Comparison of ENCODE assay signal across 8 mouse cellular contexts in the genomic region with DNA sequence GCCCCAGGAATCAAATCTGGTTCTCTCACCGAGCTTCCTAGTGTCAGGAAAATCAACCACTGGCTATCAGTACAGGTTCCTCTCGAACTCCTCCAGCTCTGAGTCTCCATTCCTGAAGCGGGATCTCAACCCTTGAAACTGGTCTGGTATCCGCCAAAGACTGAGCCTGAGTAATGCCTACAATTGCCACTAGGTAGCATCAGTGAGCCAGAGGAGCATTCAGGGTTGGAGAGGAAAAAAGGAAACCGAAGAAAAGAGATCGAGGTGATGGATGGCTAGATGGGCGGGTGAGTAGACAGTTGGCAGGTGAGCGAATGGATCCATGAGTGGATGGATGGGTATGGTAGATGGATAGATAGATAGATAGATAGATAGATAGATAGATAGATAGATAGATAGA. TPM values are rescaled to one million over a fixed set of nuclear protein-coding genes. Genes with fewer than 3 reads are reported as not detected.
DNase-seq lines count a peak whose midpoint lies in the region; ATAC-seq and TF ChIP-seq lines count a peak whose summit lies in the region.

No protein-coding gene starts in this region.

- H3K36me3 ChIP-seq in intestine, embryonic 14.5 days (ENCODE audit: control insufficient read depth, insufficient read depth, low read length), result no peaks in the 10 kb centered on the region
- H3K36me3 ChIP-seq in intestine, embryonic 16.5 days (ENCODE audit: control insufficient read depth, insufficient read depth, low read length), result no peaks in the 10 kb centered on the region
- no peaks in the 10 kb centered on the region for H3K36me3 ChIP-seq in ES-E14 (ENCODE audit: control insufficient read depth, insufficient read depth, low read length, poor library complexity, severe bottlenecking)
- H3K36me3 ChIP-seq in midbrain, postnatal 0 days (ENCODE audit: insufficient read depth, low read length), result no peaks in the 10 kb centered on the region

- intact Hi-C loops in left cerebral cortex, postnatal 10 days (cut with DNase I), result loop anchor here (5.0 kb wide), 1 partner anchor 219 kb away; a partner anchor contains a TSS

- 40% methylated on average over 8 of the region's 8 CpGs for WGBS in intestine, embryonic 14.5 days
- 39% methylated on average over 8 of the region's 8 CpGs for WGBS in intestine, embryonic 16.5 days
- WGBS in midbrain, postnatal 0 days, result 57% methylated on average over 8 of the region's 8 CpGs

- no peak overlapping the region for H3K9ac ChIP-seq in intestine, embryonic 14.5 days (ENCODE audit: low read length)
- H3K9ac ChIP-seq in intestine, embryonic 16.5 days (ENCODE audit: low read depth, low read length), result no peak overlapping the region
- H3K9ac ChIP-seq in ES-E14 (ENCODE audit: insufficient read depth, low read depth, low read length, poor library complexity, severe bottlenecking), result no peak overlapping the region
- H3K9ac ChIP-seq in midbrain, postnatal 0 days (replicated peaks; ENCODE audit: low read length, poor library complexity, severe bottlenecking), result no peak overlapping the region

- H3K4me2 ChIP-seq in intestine, embryonic 14.5 days (ENCODE audit: low read length), result no peak overlapping the region
- no peak overlapping the region for H3K4me2 ChIP-seq in intestine, embryonic 16.5 days (ENCODE audit: low read depth, low read length)
- H3K4me2 ChIP-seq in midbrain, postnatal 0 days (ENCODE audit: low read depth, low read length, poor library complexity, severe bottlenecking), result no peak overlapping the region

- H3K4me1 ChIP-seq in intestine, embryonic 14.5 days (replicated peaks; ENCODE audit: control insufficient read depth, insufficient read depth, low read length), result no peaks in the 10 kb centered on the region
- H3K4me1 ChIP-seq in intestine, embryonic 16.5 days (ENCODE audit: control insufficient read depth, insufficient read depth, low read length), result no peaks in the 10 kb centered on the region
- peaks cover 0 to 3% of the 10 kb centered on the region in 2 experiments; a peak in 1 of 4 replicates for H3K4me1 ChIP-seq in ES-E14 (ENCODE audit: control insufficient read depth in 2 of 2, insufficient read depth in 2 of 2, low read length in 2 of 2, poor library complexity in 1 of 2)
- H3K4me1 ChIP-seq in midbrain, postnatal 0 days (ENCODE audit: insufficient read depth, low read length), result no peaks in the 10 kb centered on the region

- no peak overlapping the region for H3K27ac ChIP-seq in intestine, embryonic 14.5 days (ENCODE audit: low read depth)
- no peak overlapping the region for H3K27ac ChIP-seq in intestine, embryonic 16.5 days (ENCODE audit: low read length)
- no peak overlapping the region for H3K27ac ChIP-seq in ES-E14 (ENCODE audit: insufficient read depth, low read depth, low read length, poor library complexity, severe bottlenecking)
- no peak overlapping the region for H3K27ac ChIP-seq in midbrain, postnatal 0 days (ENCODE audit: low read depth, low read length)

- ATAC-seq in intestine, embryonic 14.5 days (replicated peaks; ENCODE audit: low FRiP score, low TSS enrichment, low read depth), result no peak
- no peak for ATAC-seq in intestine, embryonic 16.5 days
- ATAC-seq in granulocyte monocyte progenitor cell, adult 5-6 weeks (replicated peaks; ENCODE audit: poor library complexity, severe bottlenecking), result peak; percentile 93
- no peak for ATAC-seq in midbrain, postnatal 0 days (ENCODE audit: low FRiP score)

- H3K4me3 ChIP-seq in intestine, embryonic 14.5 days (ENCODE audit: low read depth, low read length), result no peak overlapping the region
- no peak overlapping the region for H3K4me3 ChIP-seq in intestine, embryonic 16.5 days (ENCODE audit: low read length)
- no peak overlapping the region for H3K4me3 ChIP-seq in ES-E14 (ENCODE audit: insufficient read depth in 1 of 2, low read depth in 1 of 2, low read length in 2 of 2, poor library complexity in 1 of 2, severe bottlenecking in 1 of 2)
- no peak overlapping the region for H3K4me3 ChIP-seq in midbrain, postnatal 0 days (ENCODE audit: low read depth, low read length)

- H3K27me3 ChIP-seq in intestine, embryonic 14.5 days (replicated peaks; ENCODE audit: control insufficient read depth, insufficient read depth, low read length), result no peaks in the 10 kb centered on the region
- no peaks in the 10 kb centered on the region for H3K27me3 ChIP-seq in intestine, embryonic 16.5 days (replicated peaks; ENCODE audit: control insufficient read depth, insufficient read depth, low read length)
- no peaks in the 10 kb centered on the region for H3K27me3 ChIP-seq in midbrain, postnatal 0 days (ENCODE audit: insufficient read depth, low read length)

- TF ChIP-seq CTCF in midbrain, postnatal 0 days (IDR thresholded peaks at IDR 0.05), result peak; percentile 70

- in situ Hi-C loops in ES-E14 (cut with MboI; ENCODE audit: low sequenced_read_pairs in 2 of 2, unreplicated experiment in 2 of 2), result loop anchor here in 1 of 2 experiments (10.0 kb wide), 1 partner anchor 217 kb away; a partner anchor contains a TSS

- no peaks in the 10 kb centered on the region for H3K9me3 ChIP-seq in intestine, embryonic 14.5 days (ENCODE audit: control insufficient read depth, low read length)
- H3K9me3 ChIP-seq in intestine, embryonic 16.5 days (ENCODE audit: control insufficient read depth, low read length), result no peaks in the 10 kb centered on the region
- H3K9me3 ChIP-seq in ES-E14 (ENCODE audit: control insufficient read depth, insufficient read depth, low read depth, low read length), result no peaks in the 10 kb centered on the region
- H3K9me3 ChIP-seq in midbrain, postnatal 0 days (ENCODE audit: low read length), result no peaks in the 10 kb centered on the region

- DNase-seq in intestine, embryonic 14.5 days (ENCODE audit: low spot score), result peak; percentile 73
- DNase-seq in ES-E14 (ENCODE audit: low read depth, low spot score), result peak; percentile 69
- DNase-seq in c-Kit-negative CD71-positive TER-119-positive erythroid progenitor cells, embryonic 14.5 days (ENCODE audit: low read depth, low spot score), result peak; percentile 60
- peak; percentile 30 to 57 for DNase-seq in left cerebral cortex, postnatal 10 days (ENCODE audit: extremely low spot score in 1 of 2, low spot score in 2 of 2)
- peak; percentile 8 for DNase-seq in midbrain, postnatal 0 days (ENCODE audit: low spot score)
- DNase-seq in testis, postnatal 10 days (ENCODE audit: low spot score), result peak; percentile 81

TF ChIP-seq in ES-E14, 5 proteins besides CTCF, POLR2A, EP300 and RAD21:
- peak; percentile 79; the same call in 1 of the 2 replicates for TF ChIP-seq ZC3H11A (IDR thresholded peaks at IDR 0.05; ENCODE audit: borderline replicate concordance, low read depth, low read length)
- TF ChIP-seq CHD2 (IDR thresholded peaks at IDR 0.05; ENCODE audit: low read depth, low read length), result no peak
TF ChIP-seq in ES-E14: peak in this region for 1.

RNA-seq across cellular contexts. Expression of a gene that starts 40.2 kb away (rescaled TPM):
- not detected in 2 replicates for polyA plus RNA-seq in intestine, embryonic 14.5 days (2014; fragmentation: Nextera tagmentation; extraction: Ambion mirVana)
- polyA plus RNA-seq in intestine, embryonic 16.5 days (2015; fragmentation: Nextera tagmentation; extraction: Ambion mirVana), result not detected in 2 replicates
- 0.22 and 0.26 TPM in 2 replicates for total RNA-seq in ES-E14 (2012; rRNA removed)
- total RNA-seq in granulocyte monocyte progenitor cell, adult 5-6 weeks (2014; fragmentation: Nextera tagmentation), result not detected in 2 replicates
- not detected in 2 replicates for total RNA-seq in granulocyte monocyte progenitor cell, adult 5-6 weeks (2017)
- under 1 TPM in 1 of 2 experiments, not detected in 1; 0.36 TPM for total RNA-seq in left cerebral cortex, postnatal 10 days (2021)
- total RNA-seq in midbrain, postnatal 0 days (2014; rRNA removed), result 0.05 TPM in 1 of 2 replicates, not detected in the other
- 0.32 and 0.46 TPM in 2 replicates for polyA plus RNA-seq in midbrain, postnatal 0 days (2015; fragmentation: Nextera tagmentation; extraction: Ambion mirVana)

Comparison
In these comparisons a context has a peak if more than half of its experiments do, and no peak if none do; other contexts are left out.
1. DNase-seq: peak in every context shown above with its lines; median percentile 81 in testis, postnatal 10 days; 73 in intestine, embryonic 14.5 days; 69 in ES-E14; 60 in c-Kit-negative CD71-positive TER-119-positive erythroid progenitor cells, embryonic 14.5 days; 44 in left cerebral cortex, postnatal 10 days; 8 in midbrain, postnatal 0 days.